Comparison of ENCODE assay signal across 20 mouse cellular contexts in the genomic region with DNA sequence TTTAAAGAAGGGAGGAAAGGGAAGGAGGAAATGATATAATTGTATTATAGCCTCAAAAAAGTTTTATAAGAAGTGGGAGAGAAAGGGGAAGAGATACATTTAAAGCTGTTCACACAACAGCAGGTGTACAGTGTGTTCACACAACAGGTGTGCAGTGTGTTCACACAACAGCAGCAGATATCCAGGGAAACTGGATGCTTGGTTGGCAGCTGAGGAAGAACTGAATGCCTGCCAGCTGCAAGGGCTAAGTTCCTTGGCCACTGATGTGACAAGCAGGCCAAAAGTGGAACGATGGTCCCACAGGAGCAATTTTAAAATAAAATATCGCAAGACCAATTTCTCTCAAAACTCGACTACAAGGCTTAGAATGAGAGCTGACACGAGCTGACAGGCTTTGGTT.
"Had no signal": no experiment of that assay in that cellular context is flagged by ENCODE, and none has a peak within 500 bp of the region (broad histone marks: within the 10 kb centered on the region; RNA-seq: fewer than 3 reads in every experiment).

No protein-coding gene starts in this region.

- H3K27ac ChIP-seq: layer of hippocampus, adult 2 months; limb, embryonic 10.5 days; limb, embryonic 13.5 days; liver, embryonic 14.5 days; macrophage; midbrain, embryonic 12.5 days; midbrain, embryonic 15.5 days; neural tube, embryonic 13.5 days had no signal

- H3K27me3 ChIP-seq: limb, embryonic 13.5 days; midbrain, embryonic 12.5 days; midbrain, embryonic 15.5 days; neural tube, embryonic 13.5 days had no signal

- H3K36me3 ChIP-seq: limb, embryonic 10.5 days; limb, embryonic 13.5 days; midbrain, embryonic 12.5 days; midbrain, embryonic 15.5 days; neural tube, embryonic 13.5 days had no signal

- DNase-seq: kidney, adult 9 months; kidney, postnatal 14 days; layer of hippocampus, adult 9-11 months; liver; liver, postnatal 0 days; lung, embryonic 14.5 days; retina, postnatal 1 day; right cerebral cortex, postnatal 25 days; thymus, adult 2 months; thymus, postnatal 14 days; thymus, postnatal 4 days had no signal

- H3K9me3 ChIP-seq: limb, embryonic 10.5 days; limb, embryonic 13.5 days; midbrain, embryonic 12.5 days; midbrain, embryonic 15.5 days; neural tube, embryonic 13.5 days had no signal

- H3K4me3 ChIP-seq: layer of hippocampus, adult 2 months; limb, embryonic 10.5 days; limb, embryonic 13.5 days; midbrain, embryonic 12.5 days; midbrain, embryonic 15.5 days; neural tube, embryonic 13.5 days had no signal

- H3K9ac ChIP-seq: limb, embryonic 13.5 days; liver, embryonic 14.5 days; liver, postnatal 0 days; lung, embryonic 14.5 days; midbrain, embryonic 12.5 days; midbrain, embryonic 15.5 days; neural tube, embryonic 13.5 days had no signal

- ATAC-seq: liver, postnatal 0 days; lung, postnatal 0 days; midbrain, embryonic 15.5 days had no signal

- H3K4me1 ChIP-seq: limb, embryonic 10.5 days; limb, embryonic 13.5 days; midbrain, embryonic 12.5 days; midbrain, embryonic 15.5 days; neural tube, embryonic 13.5 days had no signal

- H3K4me2 ChIP-seq: limb, embryonic 13.5 days; lung, embryonic 14.5 days; midbrain, embryonic 12.5 days; midbrain, embryonic 15.5 days; neural tube, embryonic 13.5 days had no signal
